Mouse (Mus musculus): ENCODE results near the gene Ythdc1.

DNA sequence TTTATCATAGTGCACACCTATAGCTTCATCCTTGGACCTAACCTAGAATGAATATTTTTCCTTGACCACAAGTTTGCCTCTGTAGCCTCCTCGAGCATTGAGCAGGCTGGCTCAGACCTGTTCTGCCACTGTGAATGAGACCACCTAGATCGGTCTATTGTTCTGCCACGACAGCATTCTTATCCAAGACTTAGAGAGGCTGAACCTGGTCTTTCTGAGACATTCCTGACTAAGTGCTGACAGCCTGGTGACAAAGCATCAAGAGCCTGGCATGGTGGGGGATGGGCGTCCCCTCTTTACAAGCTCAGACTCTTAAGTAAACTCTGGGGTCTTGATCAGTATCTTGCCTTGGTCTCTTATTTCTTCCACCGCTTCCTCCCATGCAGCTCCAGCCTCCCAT lies 47.6 kb downstream of the Ythdc1 start:
- peak; percentile 82 for TF ChIP-seq MAFK (IDR thresholded peaks at IDR 0.05; ENCODE audit: insufficient read depth, low read depth, low read length)
- no peak for TF ChIP-seq ZC3H11A (IDR thresholded peaks at IDR 0.05; ENCODE audit: borderline replicate concordance, low read depth, low read length)
- peak; percentile 58; the same call in 1 of the 2 replicates for TF ChIP-seq CHD2 (IDR thresholded peaks at IDR 0.05; ENCODE audit: low read depth, low read length)

Measured in ES-E14 (cell line).